Mouse (Mus musculus): ENCODE measurements around the gene M6pr. TPM values are rescaled to one million over a fixed set of nuclear protein-coding genes. Genes with fewer than 3 reads are reported as not detected.

M6pr gene
- polyA plus RNA-seq, 1 experiment from 2014 or later = 77.6 TPM

DNA sequence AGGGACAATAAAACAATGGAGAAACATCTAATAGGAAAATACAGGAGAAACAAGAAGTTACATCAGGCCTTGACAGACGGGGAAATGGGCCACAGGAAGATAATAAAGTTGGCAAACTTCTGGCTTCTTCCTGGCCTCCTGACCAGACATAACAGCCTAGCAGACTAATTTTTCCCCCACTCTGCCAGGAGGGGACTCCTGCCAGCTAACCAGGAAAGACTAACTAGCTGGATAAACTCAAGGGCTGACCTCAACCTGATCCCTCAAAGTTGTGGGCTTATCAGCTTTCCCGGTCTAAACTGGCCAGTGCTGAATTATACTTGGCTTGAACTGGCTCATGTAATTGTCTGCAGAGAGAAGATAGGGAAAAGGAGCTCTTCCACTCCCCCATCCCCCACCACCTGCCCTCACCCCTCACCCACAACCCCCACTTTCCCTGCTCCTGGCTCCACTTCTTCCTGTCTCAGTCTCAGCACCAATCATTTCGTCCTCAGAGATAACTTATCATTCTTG is 8.8 kb upstream of the M6pr start:
- Histone ChIP-seq H3K4me1 (peaks cover 21% of the 10 kb centered on the region), H3K36me3 (no peaks in the 10 kb centered on the region), H3K4me3 (no peak overlapping the region), H3K9me3 (no peaks in the 10 kb centered on the region), H3K27ac (no peak overlapping the region), H3K4me2 (replicated peaks) (no peak overlapping the region), H3K9ac (no peak overlapping the region), H3K27me3 (no peaks in the 10 kb centered on the region)
- no peak for ATAC-seq (ENCODE audit: low FRiP score, low read depth)
- 68% methylated on average over 3 of the region's 3 CpGs for WGBS

DNA sequence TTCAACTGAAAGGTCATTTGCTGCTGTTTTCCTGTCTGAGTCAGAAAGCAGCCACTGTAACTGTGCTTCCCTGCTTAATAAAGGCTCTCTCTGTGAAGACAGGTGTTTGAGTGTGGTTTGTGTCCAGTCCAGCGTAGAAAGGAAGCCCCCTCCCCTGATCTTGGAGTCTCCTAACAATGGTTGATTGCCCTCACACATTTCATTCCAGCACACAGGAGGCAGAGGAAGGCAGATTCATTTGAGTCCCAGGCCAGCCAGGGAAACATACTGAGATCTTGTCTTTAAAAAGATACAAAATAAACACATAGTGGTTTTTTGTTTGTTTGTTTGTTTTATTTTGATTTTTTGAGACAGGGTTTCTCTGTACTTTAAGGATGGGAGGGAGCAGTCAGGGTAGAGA is 6.4 kb upstream of the M6pr start:
- WGBS = 76% methylated on average over 1 of the region's 1 CpGs
- no peak overlapping the region for H3K9ac ChIP-seq
- H3K27ac ChIP-seq = no peak overlapping the region
- H3K27me3 ChIP-seq = no peaks in the 10 kb centered on the region
- H3K36me3 ChIP-seq = no peaks in the 10 kb centered on the region
- H3K4me3 ChIP-seq = no peak overlapping the region
- no peaks in the 10 kb centered on the region for H3K9me3 ChIP-seq
- peaks cover 14% of the 10 kb centered on the region for H3K4me1 ChIP-seq
- no peak overlapping the region for H3K4me2 ChIP-seq (replicated peaks)
- ATAC-seq (ENCODE audit: low FRiP score, low read depth) = no peak

DNA sequence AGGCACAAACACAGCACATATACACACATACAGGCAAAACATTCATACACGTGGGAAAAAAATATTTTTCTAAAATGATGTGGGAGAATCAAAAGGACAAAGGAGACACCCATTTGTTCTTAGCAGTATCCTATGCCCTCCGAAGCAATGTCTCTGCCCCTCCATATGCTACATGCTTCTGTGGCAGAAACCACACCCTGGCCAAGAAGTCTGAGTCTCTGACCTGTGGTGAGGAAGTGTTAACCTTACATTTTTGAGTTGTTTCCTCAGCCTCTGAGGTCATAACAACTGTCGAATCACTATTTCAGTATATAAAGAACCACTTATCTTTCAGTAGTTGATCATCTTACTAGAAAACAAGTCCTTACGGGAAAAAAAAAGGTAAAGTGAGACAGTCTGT is 5.9 kb upstream of the M6pr start:
- H3K9ac ChIP-seq = no peak overlapping the region
- no peak overlapping the region for H3K27ac ChIP-seq
- ATAC-seq (ENCODE audit: low FRiP score, low read depth) = no peak
- H3K4me3 ChIP-seq = no peak overlapping the region
- 87% methylated on average over 4 of the region's 4 CpGs for WGBS
- no peak overlapping the region for H3K4me2 ChIP-seq (replicated peaks)
- no peaks in the 10 kb centered on the region for H3K9me3 ChIP-seq
- no peaks in the 10 kb centered on the region for H3K36me3 ChIP-seq
- peaks cover 14% of the 10 kb centered on the region for H3K4me1 ChIP-seq
- H3K27me3 ChIP-seq = no peaks in the 10 kb centered on the region

DNA sequence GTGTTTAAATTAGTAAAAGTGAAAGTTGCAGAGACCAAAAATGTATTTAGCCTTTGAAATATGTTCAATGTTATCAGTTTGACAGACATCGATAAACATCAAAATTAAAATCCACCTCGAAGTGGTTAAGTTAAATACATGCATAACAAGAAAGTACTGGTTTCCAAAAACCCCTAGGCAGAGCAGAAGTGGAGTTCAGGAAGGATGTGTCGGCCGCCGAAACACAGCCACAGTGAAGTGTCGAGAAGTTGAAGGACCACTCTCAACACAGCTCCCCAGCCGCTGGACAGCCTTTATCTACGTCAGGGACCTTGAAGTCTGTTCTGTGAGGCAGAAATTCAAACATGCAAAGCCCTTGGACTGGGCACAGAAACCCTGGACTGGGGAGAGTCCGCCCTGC is 5.0 kb upstream of the M6pr start:
- no peaks in the 10 kb centered on the region for H3K27me3 ChIP-seq
- H3K4me1 ChIP-seq = peaks cover 10% of the 10 kb centered on the region
- no peak overlapping the region for H3K9ac ChIP-seq
- ATAC-seq (ENCODE audit: low FRiP score, low read depth) = no peak
- H3K9me3 ChIP-seq = no peaks in the 10 kb centered on the region
- no peak overlapping the region for H3K4me3 ChIP-seq
- H3K36me3 ChIP-seq = no peaks in the 10 kb centered on the region
- peak overlapping the region; percentile 39 for H3K27ac ChIP-seq
- 79% methylated on average over 9 of the region's 9 CpGs for WGBS
- no peak overlapping the region for H3K4me2 ChIP-seq (replicated peaks)

DNA sequence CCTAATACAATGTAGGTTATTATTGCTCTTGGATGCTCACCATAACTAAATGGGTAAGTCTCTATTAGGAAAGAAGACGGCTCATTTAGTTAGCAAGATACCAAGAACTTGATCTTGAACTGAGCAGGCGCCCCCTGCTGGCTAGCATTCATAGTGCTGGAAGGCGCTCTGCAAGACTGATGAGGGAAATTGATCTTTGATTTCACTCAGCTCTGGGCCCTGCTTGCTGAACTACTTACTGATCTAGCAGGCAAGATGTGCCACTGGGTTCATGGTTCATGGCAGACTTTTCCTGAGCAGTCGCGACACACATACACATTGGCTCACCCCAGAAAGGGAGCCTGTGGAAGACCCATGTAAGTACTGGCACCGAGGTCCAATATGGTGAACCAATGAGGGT is 4.2 kb upstream of the M6pr start:
- no peak for ATAC-seq (ENCODE audit: low FRiP score, low read depth)
- Histone ChIP-seq H3K36me3 (no peaks in the 10 kb centered on the region), H3K4me2 (replicated peaks) (no peak overlapping the region), H3K9me3 (no peaks in the 10 kb centered on the region), H3K4me3 (no peak overlapping the region), H3K27ac (no peak overlapping the region), H3K27me3 (no peaks in the 10 kb centered on the region), H3K4me1 (peaks cover 11% of the 10 kb centered on the region), H3K9ac (no peak overlapping the region)
- 31% methylated on average over 6 of the region's 6 CpGs for WGBS

DNA sequence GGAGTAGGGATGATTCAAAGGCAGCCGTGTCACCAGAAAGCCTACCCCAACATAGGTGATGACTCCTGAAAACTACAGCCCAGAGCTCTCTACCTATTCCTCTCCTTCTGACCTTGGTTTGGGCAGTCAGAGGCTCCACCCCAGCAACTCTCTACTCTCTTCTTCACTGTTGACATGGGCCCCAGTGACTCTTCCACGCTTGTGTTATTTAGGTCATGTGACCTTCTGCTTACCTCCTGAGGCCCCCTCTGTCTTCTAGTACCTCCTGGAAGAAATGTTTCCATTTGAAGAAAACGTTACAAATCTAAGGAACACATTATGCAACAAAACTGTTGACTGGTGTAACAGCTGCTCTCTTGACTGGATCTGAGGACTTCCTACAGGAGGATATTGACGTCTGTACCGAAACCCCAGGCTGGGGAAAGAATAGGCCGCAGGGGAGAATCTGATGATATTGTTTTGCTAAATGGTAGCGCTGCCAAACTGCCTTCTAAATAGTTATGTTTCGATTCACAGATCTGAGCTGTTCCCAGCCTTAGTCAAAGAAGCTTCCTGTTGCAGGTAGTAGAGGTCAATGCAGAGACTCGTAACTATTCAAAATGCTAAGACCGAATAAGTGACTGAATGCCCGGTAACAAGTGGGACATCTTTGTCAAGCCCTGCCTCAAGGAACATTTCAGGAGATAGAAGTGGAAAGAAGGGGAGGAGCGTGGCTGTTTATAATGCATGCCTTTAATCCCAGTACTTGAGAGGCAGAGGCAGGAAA is 3.5 kb upstream of the M6pr start:
- H3K36me3 ChIP-seq = no peaks in the 10 kb centered on the region
- no peak overlapping the region for H3K4me3 ChIP-seq
- no peak overlapping the region for H3K4me2 ChIP-seq (replicated peaks)
- no peaks in the 10 kb centered on the region for H3K27me3 ChIP-seq
- H3K9me3 ChIP-seq = no peaks in the 10 kb centered on the region
- ATAC-seq (ENCODE audit: low FRiP score, low read depth) = no peak
- 85% methylated on average over 12 of the region's 12 CpGs for WGBS
- H3K9ac ChIP-seq = no peak overlapping the region
- peaks cover 17% of the 10 kb centered on the region for H3K4me1 ChIP-seq
- no peak overlapping the region for H3K27ac ChIP-seq

DNA sequence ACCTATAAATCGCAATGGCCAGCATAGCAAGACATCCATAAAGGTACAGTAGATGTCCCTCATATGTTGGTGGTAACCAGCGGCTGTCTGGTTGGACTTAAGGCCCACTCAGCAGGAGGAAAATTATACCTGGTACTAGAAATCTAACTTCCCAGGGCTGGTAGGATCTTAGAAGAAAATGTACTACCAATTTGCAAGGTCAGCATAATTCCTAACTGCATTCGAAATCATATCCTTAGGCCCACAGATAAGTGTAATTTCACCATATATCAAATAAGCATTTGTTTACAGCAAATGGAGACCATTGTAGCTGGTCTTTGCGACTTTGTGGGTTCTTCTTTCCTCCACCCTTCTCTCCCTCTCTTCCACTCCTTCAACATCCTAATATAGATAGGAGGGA is 1.8 kb upstream of the M6pr start:
- Histone ChIP-seq H3K27ac (no peak overlapping the region), H3K4me2 (replicated peaks) (no peak overlapping the region), H3K36me3 (no peaks in the 10 kb centered on the region), H3K4me3 (no peak overlapping the region), H3K4me1 (peaks cover 30% of the 10 kb centered on the region), H3K9ac (no peak overlapping the region), H3K9me3 (no peaks in the 10 kb centered on the region), H3K27me3 (no peaks in the 10 kb centered on the region)
- no peak for ATAC-seq (ENCODE audit: low FRiP score, low read depth)
- WGBS = 85% methylated on average over 4 of the region's 4 CpGs

DNA sequence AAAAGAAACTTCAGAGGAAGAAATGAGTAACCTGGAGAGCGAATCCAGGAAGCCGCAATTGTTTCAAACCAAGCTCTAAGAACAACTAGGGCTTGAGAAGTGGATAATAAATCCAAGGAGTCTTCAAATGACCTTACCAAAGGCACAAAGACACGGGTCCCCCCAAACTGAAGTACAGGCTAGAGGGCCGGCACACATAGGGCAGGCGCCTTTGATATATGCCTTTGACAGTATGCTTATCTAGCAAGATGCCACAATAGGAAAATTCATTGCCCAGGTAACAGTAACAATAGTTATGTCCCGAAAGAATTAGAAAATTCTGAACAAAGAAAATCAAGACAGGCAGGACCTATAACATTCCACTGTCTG is 400 bp upstream of the M6pr start:
- 68% methylated on average over 6 of the region's 6 CpGs for WGBS
- H3K9me3 ChIP-seq = no peaks in the 10 kb centered on the region
- peaks cover 30% of the 10 kb centered on the region for H3K4me1 ChIP-seq
- H3K9ac ChIP-seq = no peak overlapping the region
- peak overlapping the region; percentile 23; the same call in 1 of the 2 replicates for H3K27ac ChIP-seq
- H3K36me3 ChIP-seq = peaks cover 12% of the 10 kb centered on the region
- ATAC-seq (ENCODE audit: low FRiP score, low read depth) = peak; percentile 2; the same call in 1 of the 2 replicates
- H3K27me3 ChIP-seq = no peaks in the 10 kb centered on the region
- peak overlapping the region; percentile 88 for H3K4me3 ChIP-seq
- H3K4me2 ChIP-seq (replicated peaks) = peak overlapping the region; percentile 86

DNA sequence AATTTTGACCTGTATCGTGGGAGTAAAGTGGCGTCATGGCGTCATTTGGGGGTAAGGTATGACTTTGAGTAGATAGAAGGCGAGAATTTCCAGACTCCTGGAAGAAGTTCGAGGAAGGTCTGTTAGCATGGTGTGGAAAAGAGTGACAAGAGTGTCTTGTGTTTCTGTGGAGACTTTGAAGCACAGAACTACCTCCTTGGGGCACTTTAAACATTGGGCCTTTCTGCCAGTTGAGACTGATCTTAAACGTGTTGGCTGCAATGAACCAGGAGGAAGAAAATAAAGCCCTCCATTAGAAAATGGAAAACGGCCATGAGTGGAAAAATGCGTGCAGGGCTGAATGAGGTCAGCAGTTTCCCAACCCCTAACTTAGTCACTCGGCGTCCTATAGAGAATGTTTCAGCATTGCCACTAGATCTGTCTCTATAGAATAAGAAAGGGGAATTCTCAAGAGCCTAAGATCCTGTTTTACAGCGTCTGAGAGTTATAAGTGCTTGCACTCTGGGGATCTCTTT is 983 bp downstream of the M6pr start:
- ATAC-seq (ENCODE audit: low FRiP score, low read depth) = no peak
- H3K4me3 ChIP-seq = peak overlapping the region; percentile 88
- no peaks in the 10 kb centered on the region for H3K27me3 ChIP-seq
- H3K4me1 ChIP-seq = peaks cover 23% of the 10 kb centered on the region
- 10% methylated on average over 11 of the region's 11 CpGs for WGBS
- H3K4me2 ChIP-seq (replicated peaks) = peak overlapping the region; percentile 86
- peak overlapping the region; percentile 88 for H3K9ac ChIP-seq
- H3K36me3 ChIP-seq = peaks cover 26% of the 10 kb centered on the region
- H3K9me3 ChIP-seq = no peaks in the 10 kb centered on the region
- H3K27ac ChIP-seq = peak overlapping the region; percentile 75

DNA sequence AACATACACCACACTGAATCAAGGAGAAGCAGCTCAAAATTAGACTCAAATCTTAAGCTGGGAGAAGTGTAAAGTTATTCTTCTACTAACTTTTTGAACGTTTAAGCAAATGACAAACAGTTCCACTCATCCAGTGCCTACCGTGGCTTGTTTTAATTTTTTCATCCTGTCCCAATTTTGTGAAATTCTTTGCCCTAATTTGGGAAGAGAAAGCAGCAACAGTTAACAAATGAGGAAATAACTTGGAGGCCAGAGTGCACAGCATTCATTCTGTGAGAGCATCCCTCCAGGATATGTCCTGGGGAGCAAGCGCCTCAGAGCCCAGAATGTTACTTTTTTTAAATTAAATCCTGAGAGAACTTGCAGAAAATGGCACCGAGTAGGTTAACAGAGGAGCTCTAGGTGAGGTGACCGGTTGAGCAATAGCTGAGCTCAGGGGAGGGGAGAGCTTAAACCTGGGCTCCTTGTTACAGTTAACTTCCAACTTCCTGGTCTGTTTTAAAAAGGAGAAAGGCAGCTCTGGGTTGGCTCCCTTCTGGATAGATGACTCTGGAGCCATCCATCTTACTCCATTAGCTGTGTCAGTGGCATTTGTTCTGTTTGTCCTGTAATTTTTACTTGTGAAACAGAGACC is 1.8 kb downstream of the M6pr start:
- H3K9ac ChIP-seq = peak overlapping the region; percentile 88
- H3K36me3 ChIP-seq = peaks cover 34% of the 10 kb centered on the region
- no peak overlapping the region for H3K27ac ChIP-seq
- H3K4me2 ChIP-seq (replicated peaks) = peak overlapping the region; percentile 86
- 63% methylated on average over 5 of the region's 5 CpGs for WGBS
- peak overlapping the region; percentile 88 for H3K4me3 ChIP-seq
- ATAC-seq (ENCODE audit: low FRiP score, low read depth) = no peak
- H3K27me3 ChIP-seq = no peaks in the 10 kb centered on the region
- H3K9me3 ChIP-seq = no peaks in the 10 kb centered on the region
- peaks cover 23% of the 10 kb centered on the region for H3K4me1 ChIP-seq

DNA sequence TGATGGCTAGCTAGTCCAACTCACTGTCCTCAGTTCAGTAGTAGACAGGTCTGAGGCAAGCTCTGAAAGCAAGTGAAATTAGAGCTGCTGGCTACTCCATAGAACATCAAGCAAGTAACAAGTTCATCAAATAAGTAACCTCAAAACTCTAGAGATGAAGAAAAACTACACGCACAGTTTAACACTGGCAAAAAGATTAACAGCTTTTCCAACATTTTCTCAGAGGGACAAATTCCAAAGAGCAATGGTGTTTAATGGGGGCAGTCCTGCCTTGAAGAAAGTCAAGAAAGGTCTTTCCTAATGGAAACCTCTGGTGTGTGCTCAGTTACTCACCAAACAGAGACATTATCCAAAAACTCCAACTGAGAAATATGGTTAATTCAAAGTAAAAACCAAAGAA is 10.2 kb downstream of the M6pr start:
- Histone ChIP-seq H3K9me3 (no peaks in the 10 kb centered on the region), H3K27me3 (no peaks in the 10 kb centered on the region), H3K4me2 (replicated peaks) (no peak overlapping the region), H3K9ac (no peak overlapping the region), H3K36me3 (peaks cover 98% of the 10 kb centered on the region), H3K4me1 (no peaks in the 10 kb centered on the region), H3K4me3 (no peak overlapping the region), H3K27ac (no peak overlapping the region)
- WGBS = 93% methylated on average over 1 of the region's 1 CpGs
- ATAC-seq (ENCODE audit: low FRiP score, low read depth) = no peak

DNA sequence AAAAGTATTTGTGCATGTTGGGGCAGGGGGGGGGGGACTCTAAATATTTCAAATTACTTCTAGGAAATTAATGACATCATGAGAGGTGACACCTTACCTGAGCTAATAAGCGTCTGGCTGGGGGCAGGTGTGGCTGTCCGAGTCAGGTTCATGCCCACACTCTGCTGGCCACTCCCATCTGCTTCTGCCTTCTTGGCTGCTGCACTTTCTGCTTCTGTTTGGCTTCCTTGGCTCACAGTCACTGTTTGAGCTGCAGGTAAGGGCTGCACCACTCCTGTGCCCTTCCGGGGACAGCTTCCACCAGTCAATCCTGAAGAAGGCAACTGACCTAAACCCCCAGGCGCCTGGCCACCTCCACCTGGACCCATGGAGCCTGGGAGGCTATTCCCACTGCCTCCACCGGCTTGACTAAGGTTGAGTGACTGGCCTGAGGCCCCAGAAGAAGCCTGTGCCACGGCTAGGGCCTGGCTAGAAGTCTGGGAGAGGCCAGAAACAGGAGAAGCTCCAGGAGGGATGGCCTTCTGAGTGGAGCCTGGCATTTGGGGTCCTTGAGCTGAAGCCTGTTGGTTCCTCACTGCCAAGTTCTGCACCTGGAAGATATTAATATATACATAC is 16.9 kb downstream of the M6pr start:
- no peaks in the 10 kb centered on the region for H3K27me3 ChIP-seq
- ATAC-seq (ENCODE audit: low FRiP score, low read depth) = no peak
- no peak overlapping the region for H3K4me2 ChIP-seq (replicated peaks)
- H3K9me3 ChIP-seq = no peaks in the 10 kb centered on the region
- 89% methylated on average over 6 of the region's 6 CpGs for WGBS
- H3K36me3 ChIP-seq = peaks cover 72% of the 10 kb centered on the region
- no peak overlapping the region for H3K9ac ChIP-seq
- no peak overlapping the region for H3K27ac ChIP-seq
- H3K4me1 ChIP-seq = no peaks in the 10 kb centered on the region
- H3K4me3 ChIP-seq = no peak overlapping the region
